Mouse (Mus musculus) ES-E14 (cell line): Measurements from ENCODE around the gene Rsph6a. TPM values are rescaled to one million over a fixed set of nuclear protein-coding genes. Genes with fewer than 3 reads are reported as not detected.

Source experiments
- DNase-seq: peaks from one replicate; pipeline ENCODE4 v3.0.0-alpha.2; 2013; ENCODE audit warnings: low read depth, low spot score
- H3K27ac ChIP-seq: 2 replicates; pipeline ENCODE4 v1.5.1; 2012; ENCODE audit warnings: low read depth, mild to moderate bottlenecking, low read length, moderate library complexity, mixed read lengths; ENCODE audit not compliant: poor library complexity, insufficient read depth, severe bottlenecking
- H3K36me3 ChIP-seq: 2 replicates; pipeline ENCODE4 v1.6.1; 2012; ENCODE audit warnings: mild to moderate bottlenecking, low read length, moderate library complexity, mixed read lengths; ENCODE audit not compliant: control insufficient read depth, poor library complexity, insufficient read depth, severe bottlenecking
- H3K4me1 ChIP-seq, 2 experiments: fragments of 150-350 bp in 1 of 2; sonication (generic) in 1 of 2; 2 replicates each; pipeline ENCODE4 v1.6.1; 2012; ENCODE audit warnings: low read length in 2 of 2, mild to moderate bottlenecking in 1 of 2, mixed read lengths in 1 of 2; ENCODE audit not compliant: control insufficient read depth in 2 of 2, insufficient read depth in 2 of 2, poor library complexity in 1 of 2
- H3K4me3 ChIP-seq, 2 experiments: fragments of 150-350 bp in 1 of 2; sonication (generic) in 1 of 2; 2 replicates each; pipeline ENCODE4 v1.5.1; 2012; ENCODE audit warnings: low read length in 2 of 2, low read depth in 1 of 2, mild to moderate bottlenecking in 1 of 2, mixed read lengths in 1 of 2; ENCODE audit not compliant: insufficient read depth in 1 of 2, poor library complexity in 1 of 2, severe bottlenecking in 1 of 2
- H3K9ac ChIP-seq: 2 replicates; pipeline ENCODE4 v1.6.1; 2012; ENCODE audit warnings: low read depth, mild to moderate bottlenecking, low read length, mixed read lengths; ENCODE audit not compliant: poor library complexity, insufficient read depth, severe bottlenecking
- H3K9me3 ChIP-seq: fragments of 150-350 bp; sonication (generic); 2 replicates; pipeline ENCODE4 v1.6.1; 2012; ENCODE audit warnings: low read depth, mild to moderate bottlenecking, low read length; ENCODE audit not compliant: control insufficient read depth, insufficient read depth
- CHD2 ChIP-seq: IDR thresholded peaks from 2 replicates; pipeline ENCODE4 v1.6.1; 2014; ENCODE audit warnings: mild to moderate bottlenecking, low read depth, low read length, inconsistent platforms
- HCFC1 ChIP-seq: IDR thresholded peaks from 2 replicates; pipeline ENCODE4 v1.6.1; 2012; ENCODE audit warnings: low read length, inconsistent platforms, borderline replicate concordance; ENCODE audit not compliant: insufficient read depth
- MAFK ChIP-seq: IDR thresholded peaks from 2 replicates; pipeline ENCODE4 v1.6.1; 2014; ENCODE audit warnings: mild to moderate bottlenecking, low read depth, low read length, inconsistent platforms; ENCODE audit not compliant: insufficient read depth
- ZC3H11A ChIP-seq: IDR thresholded peaks from 2 replicates; pipeline ENCODE4 v1.6.1; 2012; ENCODE audit warnings: low read depth, mild to moderate bottlenecking, inconsistent platforms, low read length, borderline replicate concordance
- ZNF384 ChIP-seq: IDR thresholded peaks from 2 replicates; pipeline ENCODE4 v1.6.1; 2012; ENCODE audit warnings: low read depth, low read length, inconsistent platforms
- in situ Hi-C, 2 experiments: fragments of 600-800 bp; cut with MboI; formaldehyde crosslinking; loops; one replicate each; pipeline ENCODE4 v1.15.1; 2025; ENCODE audit warnings: low sequenced_read_pairs in 2 of 2, inconsistent platforms in 1 of 2; ENCODE audit not compliant: unreplicated experiment in 2 of 2
- total RNA-seq: library from RNA; depleted of rRNA; stranded (reverse); fragments of 300-350 nt; gene quantifications from 2 replicates; pipeline ENCODE4 v1.2.3, GENCODE M21; 2012

The Rsph6a gene
- total RNA-seq, 1 experiment = 0.94 TPM

DNA sequence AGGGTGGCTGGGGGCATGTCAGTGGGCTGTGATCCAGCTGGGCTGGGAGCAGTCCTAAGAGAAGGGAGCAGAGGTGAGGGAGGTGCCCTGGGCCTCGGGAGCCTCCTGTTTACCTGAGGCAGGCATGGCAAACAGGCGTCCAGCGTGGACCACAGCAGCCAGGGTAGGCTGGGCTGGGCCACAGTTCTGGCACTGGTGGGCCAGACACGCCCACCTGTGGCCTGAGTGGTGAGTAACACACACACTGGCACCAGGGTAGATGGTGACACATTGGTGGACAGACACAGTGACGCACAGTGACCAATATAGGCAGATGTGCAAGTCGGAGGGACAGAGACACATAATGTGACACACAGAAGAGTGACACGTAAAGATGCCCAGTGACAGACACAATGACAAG is 43.9 kb upstream of the Rsph6a start:
- Histone ChIP-seq H3K4me1 (peaks cover 0 to 13% of the 10 kb centered on the region in 2 experiments; a peak in 2 of 4 replicates), H3K4me3 (no peak overlapping the region), H3K9me3 (no peaks in the 10 kb centered on the region), H3K27ac (no peak overlapping the region), H3K9ac (no peak overlapping the region), H3K36me3 (peaks cover 6% of the 10 kb centered on the region)
- in situ Hi-C loops = no loop called here
- TF ChIP-seq ZC3H11A (no peak), CHD2 (no peak), HCFC1 (no peak), ZNF384 (no peak), MAFK (no peak)
- no peak for DNase-seq

DNA sequence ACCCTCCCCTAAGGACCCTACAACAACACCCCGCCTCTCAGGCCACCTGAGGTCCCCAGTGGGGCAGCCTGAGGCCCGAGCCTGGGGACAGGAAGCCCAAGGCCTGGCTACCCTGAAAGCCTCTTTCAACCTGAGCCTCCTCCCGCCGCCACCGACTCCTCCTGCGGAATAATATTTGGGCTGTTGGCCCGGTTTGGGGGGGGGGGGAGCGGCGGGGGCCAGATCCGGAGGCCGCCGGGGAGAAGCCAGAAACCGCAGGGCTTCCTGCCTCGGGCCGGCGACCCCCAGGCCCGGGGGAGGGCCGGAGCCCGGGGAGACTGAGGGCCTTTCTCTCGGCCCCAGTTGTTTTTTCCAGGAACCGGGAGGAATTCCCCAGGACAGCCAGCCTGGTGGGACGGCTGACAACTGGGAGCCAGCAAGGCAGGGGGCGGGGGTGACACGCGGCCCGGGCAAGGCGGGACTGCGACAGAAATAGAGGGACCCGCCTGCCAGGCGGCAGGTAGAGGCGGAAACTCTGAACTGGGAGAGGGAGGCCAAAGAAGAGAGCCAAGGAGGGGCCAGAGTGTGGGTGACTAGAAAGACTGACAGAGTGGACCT is 42.4 kb upstream of the Rsph6a start:
- no peak for DNase-seq

DNA sequence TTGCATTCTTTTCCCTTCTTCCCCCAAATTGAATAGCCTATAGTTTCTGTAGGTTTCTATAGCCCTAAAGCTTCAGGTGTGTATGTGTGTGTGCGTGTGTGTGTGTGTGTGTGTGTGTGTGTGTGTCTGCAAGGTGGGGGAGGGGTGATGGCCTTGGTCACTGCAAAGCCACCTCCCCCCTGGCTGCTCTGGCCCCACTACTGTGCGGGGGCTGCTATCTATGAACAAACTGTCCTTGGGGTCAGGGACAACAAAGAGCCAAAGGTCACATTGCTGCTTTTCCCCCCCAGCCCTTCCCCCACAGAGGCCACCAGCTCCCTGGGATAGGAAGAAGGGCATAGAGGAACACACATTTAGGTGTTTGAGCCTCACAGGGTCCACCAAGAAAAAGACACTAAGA is 41.6 kb upstream of the Rsph6a start:
- TF ChIP-seq ZC3H11A = no peak
- TF ChIP-seq ZNF384 = no peak
- no peak for TF ChIP-seq HCFC1
- TF ChIP-seq CHD2 = no peak
- TF ChIP-seq MAFK = no peak
- H3K36me3 ChIP-seq = no peaks in the 10 kb centered on the region
- H3K4me1 ChIP-seq = peaks cover 0 to 2% of the 10 kb centered on the region in 2 experiments; a peak in 2 of 4 replicates
- no peak overlapping the region for H3K4me3 ChIP-seq
- H3K27ac ChIP-seq = no peak overlapping the region
- in situ Hi-C loops = no loop called here
- H3K9ac ChIP-seq = no peak overlapping the region
- no peak for DNase-seq
- H3K9me3 ChIP-seq = no peaks in the 10 kb centered on the region

More for the DNA sequence above, 42.4 kb upstream of the Rsph6a start:
- in situ Hi-C loops = no loop called here
- Histone ChIP-seq H3K27ac (no peak overlapping the region), H3K4me3 (peak overlapping the region; percentile 29 to 38; a peak in 3 of 4 replicates), H3K4me1 (peaks cover 0 to 7% of the 10 kb centered on the region in 2 experiments; a peak in 2 of 4 replicates), H3K36me3 (no peaks in the 10 kb centered on the region), H3K9me3 (no peaks in the 10 kb centered on the region), H3K9ac (peak overlapping the region; percentile 52)
- no peak for TF ChIP-seq ZNF384

DNA sequence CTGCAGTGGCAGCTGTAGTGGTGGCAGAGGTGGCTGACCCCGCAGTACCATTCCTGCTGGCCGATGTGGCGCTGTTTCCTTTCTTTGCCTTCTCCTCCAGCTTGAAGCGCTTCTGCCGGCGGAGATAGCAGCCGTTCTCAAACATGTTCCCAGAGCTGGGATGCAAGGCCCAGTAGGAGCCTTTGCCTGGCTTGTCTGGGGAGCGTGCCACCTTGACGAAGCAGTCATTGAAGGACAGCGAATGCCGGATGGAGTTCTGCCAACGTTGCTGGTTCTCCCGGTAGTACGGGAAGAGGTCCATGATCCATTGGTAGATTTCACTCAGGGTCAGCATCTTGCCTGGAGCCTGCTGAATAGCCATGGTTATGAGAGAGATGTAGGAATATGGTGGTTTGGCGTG is 40.0 kb upstream of the Rsph6a start:
- Histone ChIP-seq H3K9me3 (no peaks in the 10 kb centered on the region), H3K4me1 (peaks cover 0 to 2% of the 10 kb centered on the region in 2 experiments; a peak in 2 of 4 replicates), H3K36me3 (no peaks in the 10 kb centered on the region), H3K9ac (no peak overlapping the region), H3K4me3 (no peak overlapping the region), H3K27ac (no peak overlapping the region)
- no peak for DNase-seq
- in situ Hi-C loops = no loop called here
- no peak for TF ChIP-seq CHD2
- no peak for TF ChIP-seq HCFC1
- TF ChIP-seq ZNF384 = no peak

DNA sequence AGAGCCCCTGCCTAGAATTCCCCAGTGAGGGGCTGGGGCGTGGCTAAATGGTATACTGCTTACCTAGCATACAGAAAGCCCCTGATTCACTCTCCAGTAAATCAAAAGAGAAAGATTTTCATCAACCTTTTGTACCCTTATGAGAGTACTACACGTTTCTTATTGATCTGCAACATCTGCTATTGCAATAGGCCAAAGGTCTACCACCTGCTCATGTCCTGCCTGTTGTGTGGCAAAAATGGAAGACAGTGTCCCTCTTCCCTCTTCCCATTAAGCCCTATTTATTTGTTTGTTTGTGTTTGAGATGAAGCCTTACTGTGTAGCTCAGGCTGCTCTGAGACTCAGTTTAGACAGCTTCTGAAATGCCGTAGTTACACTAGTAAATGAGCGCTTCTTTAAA is 38.4 kb upstream of the Rsph6a start:
- H3K4me1 ChIP-seq = peaks cover 0 to 9% of the 10 kb centered on the region in 2 experiments; a peak in 2 of 4 replicates
- TF ChIP-seq ZNF384 (no peak), HCFC1 (no peak), ZC3H11A (no peak), MAFK (no peak), CHD2 (no peak)
- in situ Hi-C loops = no loop called here

More for the DNA sequence above, 38.4 kb upstream of the Rsph6a start:
- no peak overlapping the region for H3K4me3 ChIP-seq
- no peaks in the 10 kb centered on the region for H3K9me3 ChIP-seq
- no peak overlapping the region for H3K9ac ChIP-seq
- no peak overlapping the region for H3K27ac ChIP-seq
- DNase-seq = no peak
- H3K36me3 ChIP-seq = no peaks in the 10 kb centered on the region
